Mouse (Mus musculus): ENCODE measurements around the gene Hist1h2bf.
"Not testable (repeated sequence)": the region's sequence is repeated elsewhere in the genome, so short reads cannot be mapped to it uniquely, and the experiment has no call there.

Hist1h2bf gene

GRCm38 (mm10) chr13:23571022-23571503, 2.9 kb downstream of the Hist1h2bf start, which contains the start of the genes Hist1h2ae and Hist1h2bg:
TSS of gene Hist1h2ae (minus strand) at chr13:23571220.
TSS of gene Hist1h2bg (plus strand) at chr13:23571396.
- DNase-seq (ENCODE audit: low spot score) = peak; percentile 81

DNA sequence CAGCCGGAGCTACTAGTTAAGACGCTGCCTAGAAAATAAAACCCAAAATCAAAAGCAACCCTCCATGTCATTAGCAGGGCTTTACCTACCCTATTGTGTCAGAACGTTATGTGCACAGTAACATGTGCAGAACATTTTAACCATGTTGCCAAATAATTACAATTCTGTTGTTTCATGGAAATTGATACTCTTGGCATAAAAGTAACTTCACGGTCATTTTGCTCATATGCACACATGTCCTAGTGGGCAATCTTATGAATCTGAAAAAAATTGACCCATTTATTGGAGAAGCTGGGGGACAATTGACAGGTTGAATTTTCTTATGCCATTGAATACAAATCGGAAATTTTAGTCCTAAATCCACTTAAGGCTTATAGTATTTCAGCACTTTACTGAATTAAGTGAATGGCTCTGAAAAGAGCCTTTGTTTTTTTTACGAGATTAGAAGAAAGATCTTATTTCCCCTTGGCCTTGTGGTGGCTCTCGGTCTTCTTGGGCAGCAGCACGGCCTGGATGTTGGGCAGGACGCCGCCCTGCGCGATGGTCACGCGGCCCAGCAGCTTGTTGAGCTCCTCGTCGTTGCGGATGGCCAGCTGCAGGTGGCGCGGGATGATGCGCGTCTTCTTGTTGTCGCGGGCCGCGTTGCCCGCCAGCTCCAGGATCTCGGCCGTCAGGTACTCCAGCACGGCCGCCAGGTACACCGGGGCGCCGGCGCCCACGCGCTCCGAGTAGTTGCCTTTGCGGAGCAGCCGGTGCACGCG, 3.6 kb downstream of the Hist1h2bf start:
- DNase-seq (ENCODE audit: low spot score) = not testable (repeated sequence)

GRCm38 (mm10) chr13:23564482-23564881, 9.5 kb downstream of the Hist1h2bf start:
- DNase-seq (ENCODE audit: low spot score) = no peak

- DNase-seq (ENCODE audit: low spot score) = no peak
These were observed 11.1 kb downstream of the Hist1h2bf start for GRCm38 (mm10) chr13:23562699-23563462.

DNA sequence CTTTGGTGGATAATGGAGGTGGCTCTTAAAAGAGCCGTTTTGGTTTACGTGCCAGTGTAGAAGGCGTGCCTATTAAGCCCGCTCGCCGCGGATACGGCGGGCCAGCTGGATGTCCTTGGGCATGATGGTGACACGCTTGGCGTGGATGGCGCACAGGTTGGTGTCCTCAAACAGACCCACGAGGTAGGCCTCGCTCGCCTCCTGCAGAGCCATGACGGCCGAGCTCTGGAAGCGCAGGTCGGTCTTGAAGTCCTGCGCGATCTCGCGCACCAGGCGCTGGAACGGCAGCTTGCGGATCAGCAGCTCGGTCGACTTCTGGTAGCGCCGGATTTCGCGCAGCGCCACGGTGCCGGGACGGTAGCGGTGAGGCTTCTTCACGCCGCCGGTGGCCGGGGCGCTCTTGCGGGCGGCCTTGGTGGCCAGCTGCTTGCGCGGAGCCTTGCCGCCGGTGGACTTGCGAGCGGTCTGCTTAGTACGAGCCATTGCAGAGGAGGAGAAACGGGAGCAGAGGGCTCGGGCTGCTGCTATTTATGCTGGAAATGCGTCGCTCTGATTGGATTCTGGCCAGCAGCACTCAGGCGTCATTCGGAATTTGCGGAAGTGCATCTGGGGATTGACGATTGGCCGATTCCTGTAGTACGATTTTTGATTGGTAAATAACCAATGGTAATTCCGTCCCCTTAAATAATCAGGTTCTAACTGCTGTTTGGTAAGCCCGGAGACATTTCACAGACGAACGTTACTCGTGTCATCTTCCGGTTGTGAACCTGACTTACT, 11.9 kb downstream of the Hist1h2bf start, which contains the start of gene Hist1h3e:
Gene Hist1h3e, minus strand, starts transcription at position 487 of the 777 bp plus-strand sequence.
- DNase-seq (ENCODE audit: low spot score) = peak; percentile 93

GRCm38 (mm10) chr13:23561531-23561882, 12.5 kb downstream of the Hist1h2bf start:
- not testable (repeated sequence) for DNase-seq (ENCODE audit: low spot score)

DNA sequence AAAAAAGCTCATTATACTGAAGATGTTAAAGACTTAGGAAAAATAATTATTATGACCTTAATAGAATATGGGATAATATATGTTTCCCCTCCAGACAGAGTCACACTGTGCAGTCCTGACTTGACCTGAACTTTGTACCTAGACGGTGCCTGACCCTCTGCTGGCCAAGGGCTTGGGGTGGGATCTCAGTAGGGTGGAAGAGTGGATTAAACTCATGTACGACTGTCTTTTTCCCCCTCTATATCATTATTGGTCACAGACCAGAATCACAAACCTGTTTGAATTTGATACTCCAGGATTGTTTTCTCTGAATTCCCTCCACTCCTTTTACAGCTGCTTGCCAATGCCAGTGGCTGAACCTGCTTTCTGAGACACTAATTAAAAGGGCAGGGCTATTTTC, 13.3 kb downstream of the Hist1h2bf start:
- DNase-seq (ENCODE audit: low spot score) = not testable (repeated sequence)

DNA sequence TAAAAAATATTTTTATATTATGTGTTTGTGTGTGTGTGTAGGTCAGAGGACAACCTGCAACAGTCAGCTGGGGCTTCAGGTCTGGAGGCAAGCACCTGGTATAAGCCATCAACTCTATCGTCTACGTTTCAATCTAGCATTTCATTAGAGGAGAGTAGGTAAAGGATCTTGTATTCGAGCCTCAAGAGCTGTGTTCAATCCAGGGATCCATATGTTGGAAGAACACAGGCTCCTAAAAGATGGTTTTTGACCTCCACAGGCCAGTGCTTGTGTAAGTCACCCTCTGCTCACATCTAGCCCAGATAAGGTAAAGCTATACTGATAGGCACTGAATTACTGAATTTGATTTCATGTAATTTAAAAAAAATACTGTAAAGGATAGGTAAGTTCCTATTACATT, 17.1 kb downstream of the Hist1h2bf start:
- no peak for DNase-seq (ENCODE audit: low spot score)

- DNase-seq (ENCODE audit: low spot score) = peak; percentile 74
These were observed 18.1 kb downstream of the Hist1h2bf start for GRCm38 (mm10) chr13:23555839-23556416.

DNA sequence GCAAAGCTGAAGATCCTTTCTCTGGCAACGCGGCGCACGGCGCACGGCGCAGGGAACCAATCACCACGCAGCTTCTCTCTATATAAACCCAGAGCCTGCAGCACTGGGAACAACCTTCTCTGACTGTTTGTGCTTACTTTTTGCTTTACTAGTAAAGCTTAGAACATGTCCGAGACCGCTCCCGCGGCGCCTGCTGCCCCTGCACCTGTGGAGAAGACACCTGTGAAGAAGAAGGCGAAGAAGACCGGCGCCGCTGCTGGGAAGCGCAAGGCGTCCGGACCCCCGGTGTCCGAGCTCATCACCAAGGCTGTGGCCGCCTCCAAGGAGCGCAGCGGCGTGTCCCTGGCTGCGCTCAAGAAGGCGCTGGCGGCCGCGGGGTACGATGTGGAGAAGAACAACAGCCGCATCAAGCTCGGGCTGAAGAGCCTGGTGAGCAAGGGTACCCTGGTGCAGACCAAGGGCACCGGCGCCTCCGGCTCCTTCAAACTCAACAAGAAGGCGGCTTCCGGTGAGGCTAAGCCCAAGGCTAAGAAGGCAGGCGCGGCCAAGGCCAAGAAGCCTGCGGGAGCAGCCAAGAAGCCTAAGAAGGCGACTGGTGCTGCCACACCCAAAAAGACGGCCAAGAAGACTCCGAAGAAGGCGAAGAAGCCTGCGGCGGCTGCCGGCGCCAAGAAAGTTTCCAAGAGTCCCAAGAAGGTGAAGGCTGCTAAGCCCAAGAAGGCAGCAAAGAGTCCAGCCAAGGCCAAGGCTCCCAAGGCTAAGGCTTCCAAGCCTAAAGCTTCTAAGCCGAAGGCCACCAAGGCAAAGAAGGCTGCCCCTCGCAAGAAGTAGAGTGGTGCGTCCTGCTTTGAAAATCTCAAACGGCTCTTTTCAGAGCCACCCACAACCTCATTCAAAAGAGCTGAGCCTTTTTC, 18.8 kb downstream of the Hist1h2bf start:
- DNase-seq (ENCODE audit: low spot score) = peak; percentile 86

DNA sequence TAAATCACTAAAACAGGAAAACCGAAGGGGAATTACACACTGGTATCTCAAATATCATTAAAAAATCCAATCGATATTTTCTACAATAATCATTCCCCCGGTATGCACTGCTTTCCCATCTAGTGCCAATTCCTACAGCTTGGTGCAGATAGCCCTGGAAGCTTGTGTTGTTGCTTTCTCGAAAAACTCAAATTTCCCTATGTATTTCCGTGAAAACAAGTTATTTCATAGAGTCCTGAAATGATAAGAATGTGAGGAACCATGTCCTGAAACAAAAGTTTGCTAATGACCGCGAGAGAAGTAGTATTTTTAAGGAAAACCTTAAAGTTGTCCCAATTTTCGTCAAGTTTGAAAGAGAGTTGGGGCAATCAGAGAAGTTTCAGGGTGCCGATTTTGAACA, 19.6 kb downstream of the Hist1h2bf start:
- DNase-seq (ENCODE audit: low spot score) = no peak

- DNase-seq (ENCODE audit: low spot score) = no peak
These were observed 21.0 kb downstream of the Hist1h2bf start, which contains the start of gene Hist1h1d for GRCm38 (mm10) chr13:23552962-23553361. TSS of gene Hist1h1d (plus strand) at chr13:23553262.

- DNase-seq (ENCODE audit: low spot score) = no peak
These were observed 21.8 kb downstream of the Hist1h2bf start for GRCm38 (mm10) chr13:23551931-23552914.

- peak; percentile 91 for DNase-seq (ENCODE audit: low spot score)
These were observed 22.7 kb downstream of the Hist1h2bf start, which contains the start of gene Hist1h4f for GRCm38 (mm10) chr13:23551146-23551834. TSS of gene Hist1h4f (minus strand) at chr13:23551648.

DNA sequence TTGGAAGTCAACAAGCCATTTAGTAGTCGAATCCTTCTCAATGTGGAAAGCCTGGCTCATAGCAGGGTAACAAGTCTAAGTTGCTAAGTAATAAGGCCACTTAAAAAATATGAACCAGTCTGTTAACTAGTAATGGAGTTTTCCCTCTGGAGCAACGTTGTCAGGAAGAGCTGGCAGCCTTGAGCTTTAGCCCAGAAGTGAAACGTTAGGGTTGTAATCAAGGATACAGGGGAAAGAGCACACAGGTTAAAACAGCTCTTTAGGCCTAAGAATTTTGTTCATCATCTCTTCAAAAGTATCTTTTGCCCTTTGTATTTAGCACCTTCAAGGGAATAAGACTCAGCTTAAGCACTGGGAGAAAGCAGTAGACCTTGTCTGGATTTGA, 23.2 kb downstream of the Hist1h2bf start:
- no peak for DNase-seq (ENCODE audit: low spot score)

GRCm38 (mm10) chr13:23546694-23547093, 27.3 kb downstream of the Hist1h2bf start:
- DNase-seq (ENCODE audit: low spot score) = no peak

- DNase-seq (ENCODE audit: low spot score) = not testable (repeated sequence)
These were observed 29.2 kb downstream of the Hist1h2bf start for GRCm38 (mm10) chr13:23544787-23545120.

GRCm38 (mm10) chr13:23543965-23544786, 29.8 kb downstream of the Hist1h2bf start, which contains the start of gene Hist1h3f:
TSS of gene Hist1h3f (plus strand) at chr13:23544052.
- peak; percentile 79 for DNase-seq (ENCODE audit: low spot score)

Data from spleen, adult 12 weeks (tissue).